Mouse (Mus musculus): ENCODE data around the gene Rpap2.

DNA sequence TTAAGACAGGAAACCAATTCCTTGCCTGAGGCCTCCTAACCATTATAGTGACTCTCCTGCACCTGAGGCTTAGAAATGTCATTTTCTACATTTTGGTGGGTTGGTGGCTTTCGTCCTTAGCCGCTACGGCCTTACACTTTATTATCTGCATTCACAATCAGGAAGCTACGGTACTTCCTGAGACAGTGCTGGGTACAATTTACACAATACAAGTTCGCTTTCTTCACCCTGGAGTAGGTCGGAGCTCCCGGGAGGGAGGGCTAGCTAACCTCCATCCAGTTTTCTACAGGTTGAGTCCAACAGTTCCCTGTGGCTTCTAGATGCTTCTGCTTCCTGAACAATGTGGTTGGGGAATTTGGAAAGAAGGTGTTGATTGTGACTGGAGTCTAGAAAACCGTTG lies 101.7 kb downstream of the Rpap2 start:
- TF ChIP-seq ZC3H11A (IDR thresholded peaks at IDR 0.05; ENCODE audit: low read depth, low read length) (no peak), CTCF (IDR thresholded peaks at IDR 0.05 in 2 of 3, conservative IDR thresholded peaks at IDR 0.05 in 1 of 3; ENCODE audit: control insufficient read depth in 1 of 3, insufficient read depth in 1 of 3, low read depth in 2 of 3, low read length in 3 of 3, poor library complexity in 1 of 3, severe bottlenecking in 1 of 3) (no peak), MAZ (IDR thresholded peaks at IDR 0.05; ENCODE audit: low read depth, low read length) (no peak), HCFC1 (IDR thresholded peaks at IDR 0.05; ENCODE audit: low read depth, low read length) (no peak), EP300 (IDR thresholded peaks at IDR 0.05; ENCODE audit: low read depth in 1 of 2, low read length in 2 of 2) (no peak), NRF1 (IDR thresholded peaks at IDR 0.05; ENCODE audit: insufficient read depth, low read depth, low read length, poor library complexity, severe bottlenecking) (no peak), ETS1 (IDR thresholded peaks at IDR 0.05; ENCODE audit: low read depth, low read length) (no peak), POLR2A (IDR thresholded peaks at IDR 0.05; ENCODE audit: control insufficient read depth in 1 of 2, insufficient read depth in 1 of 2, low read depth in 1 of 2, low read length in 2 of 2, poor library complexity in 1 of 2) (no peak), POLR2AphosphoS5 (IDR thresholded peaks at IDR 0.05; ENCODE audit: borderline replicate concordance, low read depth, low read length) (no peak), NELFE (IDR thresholded peaks at IDR 0.05; ENCODE audit: low read depth, low read length) (no peak)

All from MEL (cell line).